Mouse (Mus musculus) limb, embryonic 14.5 days (tissue): ENCODE measurements around the gene Selenoo. TPM values are rescaled to one million over a fixed set of nuclear protein-coding genes. Genes with fewer than 3 reads are reported as not detected.

Source experiments
- ATAC-seq: fragments of 200-750 bp; cut with Nextera tagmentation; 2 replicates; pipeline ENCODE4 v1.8.0; 2017; ENCODE audit warnings: low read depth, moderate number of reproducible peaks, moderate TSS enrichment; ENCODE audit not compliant: low FRiP score
- DNase-seq: peaks from one replicate; pipeline ENCODE4 v3.0.0-alpha.2; 2015; ENCODE audit warnings: low spot score
- H3K27ac ChIP-seq: fragments of 300-500 bp; sonication (generic); replicated peaks from 2 replicates; pipeline ENCODE4 v1.5.1; 2014; ENCODE audit warnings: low read depth, mild to moderate bottlenecking, low read length, moderate library complexity, mixed read lengths
- H3K27me3 ChIP-seq: fragments of 300-500 bp; sonication (generic); 2 replicates; pipeline ENCODE4 v1.6.1; 2014; ENCODE audit warnings: low read length, mixed read lengths; ENCODE audit not compliant: control insufficient read depth, insufficient read depth
- H3K36me3 ChIP-seq: fragments of 300-500 bp; sonication (generic); 2 replicates; pipeline ENCODE4 v1.6.1; 2014; ENCODE audit warnings: mild to moderate bottlenecking, low read length, moderate library complexity, mixed read lengths; ENCODE audit not compliant: control insufficient read depth, insufficient read depth
- H3K4me1 ChIP-seq: fragments of 300-500 bp; sonication (generic); 2 replicates; pipeline ENCODE4 v1.6.1; 2014; ENCODE audit warnings: antibody characterized with exemption, low read length, mixed read lengths; ENCODE audit not compliant: control insufficient read depth, insufficient read depth
- H3K4me2 ChIP-seq: fragments of 300-500 bp; sonication (generic); replicated peaks from 2 replicates; pipeline ENCODE4 v1.6.1; 2014; ENCODE audit warnings: low read depth, mild to moderate bottlenecking, low read length, moderate library complexity; ENCODE audit not compliant: severe bottlenecking
- H3K4me3 ChIP-seq: fragments of 300-500 bp; sonication (generic); replicated peaks from 2 replicates; pipeline ENCODE4 v1.5.1; 2014; ENCODE audit warnings: low read length
- H3K9ac ChIP-seq: fragments of 300-500 bp; sonication (generic); 2 replicates; pipeline ENCODE4 v1.6.1; 2014; ENCODE audit warnings: mild to moderate bottlenecking, low read depth, low read length, moderate library complexity; ENCODE audit not compliant: severe bottlenecking
- H3K9me3 ChIP-seq: fragments of 300-500 bp; sonication (generic); 2 replicates; pipeline ENCODE4 v1.6.1; 2016; ENCODE audit warnings: low read length; ENCODE audit not compliant: control insufficient read depth
- POLR2A ChIP-seq: fragments of 200-500 bp; IDR thresholded peaks from 2 replicates; pipeline ENCODE4 v1.8.0; 2012; ENCODE audit warnings: inconsistent platforms, mild to moderate bottlenecking, moderate library complexity, borderline replicate concordance; ENCODE audit not compliant: insufficient read depth, insufficient read length; ENCODE audit errors: extremely low read depth
- WGBS: fragments of 180-500 bp; shearing (Covaris S2); extraction: QIAGEN DNeasy Blood & Tissue Kit; methylation state at CpG from one replicate; pipeline ENCODE4 v1.1.7; 2014; 5-methylcytosine and 5-hydroxymethylcytosine counted together
- polyA plus RNA-seq, 2 experiments: library from polyadenylated mRNA; depleted of rRNA in 1 of 2; stranded (reverse) in 1 of 2; unstranded in 1 of 2; fragments of >200 nt; fragmentation: Nextera tagmentation in 1 of 2; extraction: Ambion mirVana in 1 of 2; gene quantifications; 2 replicates each; pipeline versions ENCODE4 v1.2.1 to v1.2.3; 2012 to 2014

Gene Selenoo
- polyA plus RNA-seq, 2 experiments = 20.6 to 32.7 TPM

DNA sequence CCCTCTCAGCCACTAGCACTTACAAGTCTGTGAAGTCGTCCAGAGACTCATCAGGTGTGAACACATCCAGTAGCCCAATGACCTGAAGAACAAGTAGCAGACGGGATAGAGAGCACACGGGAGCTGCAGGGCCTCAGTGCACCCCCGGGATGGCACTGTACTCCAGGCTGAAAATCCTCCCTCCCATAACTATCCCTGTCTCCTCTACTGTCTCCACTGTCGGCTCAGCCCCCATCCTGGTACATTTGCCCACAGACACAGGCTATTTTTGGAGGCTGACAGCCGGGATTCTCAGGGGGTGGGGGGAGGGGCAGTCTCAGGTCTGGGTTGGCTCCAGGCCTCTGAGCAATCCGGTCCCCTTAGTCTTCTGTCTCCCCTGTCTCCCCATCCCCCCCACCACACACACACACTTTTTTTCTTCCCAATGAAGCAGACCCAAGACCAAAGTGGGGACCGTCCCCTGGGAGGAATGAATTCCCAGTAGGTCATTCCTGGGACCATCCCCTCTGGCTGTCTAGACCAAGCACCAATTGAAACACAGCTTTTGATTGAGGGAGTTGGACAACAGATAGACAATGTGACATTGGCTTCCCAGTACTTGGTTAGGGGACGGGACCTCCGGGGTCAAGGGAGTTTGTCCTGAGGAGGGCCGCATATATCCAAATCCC is 48.6 kb downstream of the Selenoo start:
- no peak overlapping the region for H3K4me3 ChIP-seq
- no peak overlapping the region for H3K4me2 ChIP-seq

DNA sequence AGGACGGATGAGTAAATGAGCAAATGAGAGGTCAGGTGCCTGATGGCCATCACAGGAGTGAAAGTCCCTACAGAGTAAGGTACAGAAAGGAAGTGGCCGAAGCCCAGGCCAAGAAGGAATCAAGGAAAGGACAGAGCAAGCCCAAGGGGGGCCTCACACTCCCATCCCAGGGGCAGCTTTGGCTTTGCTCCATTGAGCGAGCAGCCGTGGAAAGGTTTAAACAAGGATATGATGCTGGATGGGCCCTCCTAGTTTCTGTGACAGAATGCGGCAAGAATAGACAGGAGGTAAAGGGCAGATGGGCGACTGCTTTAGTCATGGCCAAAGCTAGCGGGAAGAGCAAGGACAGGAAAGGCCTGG is 49.1 kb downstream of the Selenoo start:
- TF ChIP-seq POLR2A = no peak
- ATAC-seq (no peak), DNase-seq (no peak)
- Histone ChIP-seq H3K9ac (no peak overlapping the region), H3K27ac (no peak overlapping the region), H3K9me3 (no peaks in the 10 kb centered on the region), H3K36me3 (no peaks in the 10 kb centered on the region), H3K27me3 (peaks cover 18% of the 10 kb centered on the region), H3K4me1 (peaks cover 10% of the 10 kb centered on the region; the same call in 1 of the 2 replicates), H3K4me2 (no peak overlapping the region), H3K4me3 (no peak overlapping the region)
- 89% methylated on average over 7 of the region's 7 CpGs for WGBS

More for the DNA sequence above, 48.6 kb downstream of the Selenoo start:
- DNase-seq = no peak
- peaks cover 10% of the 10 kb centered on the region; the same call in 1 of the 2 replicates for H3K4me1 ChIP-seq
- H3K9me3 ChIP-seq = no peaks in the 10 kb centered on the region
- no peak overlapping the region for H3K27ac ChIP-seq
- no peaks in the 10 kb centered on the region for H3K36me3 ChIP-seq
- no peak for TF ChIP-seq POLR2A
- peaks cover 18% of the 10 kb centered on the region for H3K27me3 ChIP-seq
- 68% methylated on average over 11 of the region's 11 CpGs for WGBS
- ATAC-seq = no peak
- no peak overlapping the region for H3K9ac ChIP-seq

DNA sequence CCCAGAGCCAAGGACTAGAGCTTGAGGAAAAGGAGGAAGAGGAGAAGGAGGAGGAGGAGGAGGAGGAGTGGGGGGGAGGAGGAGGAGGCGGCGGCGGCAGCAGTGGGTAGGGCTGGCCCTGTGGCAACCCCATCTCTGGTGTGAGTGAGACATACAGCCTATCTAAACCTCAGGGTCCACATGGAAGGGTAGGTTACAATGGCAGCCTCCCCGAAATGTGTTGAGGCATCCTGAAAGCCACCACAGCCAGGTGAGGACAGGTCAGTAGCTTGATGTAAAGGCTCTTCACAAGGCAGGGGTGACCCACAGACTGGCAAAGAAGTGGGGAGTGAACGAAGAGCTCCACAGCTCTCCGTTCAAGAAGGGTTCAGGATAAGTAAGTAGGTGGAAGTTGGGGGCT is 49.6 kb downstream of the Selenoo start:
- no peaks in the 10 kb centered on the region for H3K9me3 ChIP-seq
- H3K27ac ChIP-seq = no peak overlapping the region
- H3K27me3 ChIP-seq = peaks cover 18% of the 10 kb centered on the region
- no peak overlapping the region for H3K9ac ChIP-seq
- no peak overlapping the region for H3K4me2 ChIP-seq
- H3K4me1 ChIP-seq = peaks cover 10% of the 10 kb centered on the region; the same call in 1 of the 2 replicates
- no peaks in the 10 kb centered on the region for H3K36me3 ChIP-seq
- no peak for DNase-seq
- 97% methylated on average over 6 of the region's 6 CpGs for WGBS
- TF ChIP-seq POLR2A = no peak
- no peak for ATAC-seq
- H3K4me3 ChIP-seq = no peak overlapping the region

DNA sequence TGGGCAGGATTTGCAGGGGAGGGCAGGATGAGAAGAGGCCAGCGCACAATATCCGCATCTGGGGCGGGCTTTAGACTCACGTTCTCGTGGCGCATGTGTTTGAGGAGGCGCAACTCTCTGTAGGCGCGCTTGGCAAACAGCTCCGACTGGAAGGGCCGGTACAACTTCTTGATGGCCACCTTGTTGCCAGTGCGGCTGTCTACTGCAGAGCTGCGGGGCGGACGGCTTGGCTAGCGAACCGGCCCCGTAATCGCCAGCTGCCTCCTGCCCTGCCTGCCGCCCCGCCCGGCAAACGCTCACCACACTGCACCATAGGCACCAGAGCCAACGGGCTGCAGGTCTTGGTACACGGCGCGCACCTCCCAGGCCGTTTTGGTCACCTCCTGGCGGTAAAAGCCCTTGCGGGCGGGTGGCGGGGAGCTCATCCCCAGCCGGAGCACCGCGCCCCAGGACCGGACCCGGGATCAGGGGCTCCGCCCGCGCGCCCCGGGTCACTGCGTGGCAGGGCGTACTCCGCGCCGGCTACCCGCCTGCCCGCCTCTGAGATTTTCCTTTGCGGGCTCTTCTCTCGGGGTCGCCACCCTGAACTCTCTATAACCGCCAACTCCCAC is 51.3 kb downstream of the Selenoo start:
- Histone ChIP-seq H3K36me3 (no peaks in the 10 kb centered on the region), H3K4me3 (peak overlapping the region; percentile 49), H3K4me2 (peak overlapping the region; percentile 95), H3K9me3 (no peaks in the 10 kb centered on the region), H3K27ac (no peak overlapping the region), H3K27me3 (peaks cover 18% of the 10 kb centered on the region), H3K4me1 (peaks cover 10% of the 10 kb centered on the region; the same call in 1 of the 2 replicates), H3K9ac (peak overlapping the region; percentile 47)
- DNase-seq (no peak), ATAC-seq (peak; percentile 11; the same call in 1 of the 2 replicates)
- TF ChIP-seq POLR2A = no peak
- WGBS = under 1% methylated on average over 51 of the region's 53 CpGs

GRCm38 (mm10) chr15:89140659-89141252 is 51.9 kb downstream of the Selenoo start, which contains the start of gene Mapk12:
Mapk12 (minus strand) TSS chr15:89140703.
- Histone ChIP-seq H3K9ac (peak within 1 kb of the TSS; percentile 47), H3K4me1 (peaks cover 10% of the 10 kb centered on the region; the same call in 1 of the 2 replicates), H3K27me3 (peaks cover 18% of the 10 kb centered on the region), H3K9me3 (no peaks in the 10 kb centered on the region), H3K4me3 (peak within 1 kb of the TSS; percentile 49), H3K36me3 (no peaks in the 10 kb centered on the region), H3K4me2 (peak within 1 kb of the TSS; percentile 95), H3K27ac (no peak within 1 kb of the TSS)
- TF ChIP-seq POLR2A = no peak
- DNase-seq = no peak
- 1% methylated on average over 20 of the region's 21 CpGs for WGBS
- ATAC-seq = peak; percentile 39; the same call in 1 of the 2 replicates
